Mouse (Mus musculus): Measurements from ENCODE around the gene Tmod2. TPM values are rescaled to one million over a fixed set of nuclear protein-coding genes. Genes with fewer than 3 reads are reported as not detected.
A peak's percentile ranks its signal among the peaks of the same experiment; 100 is the strongest.

Gene Tmod2
- polyA plus RNA-seq, 1 experiment from 2014 or later = 11.9 TPM

DNA sequence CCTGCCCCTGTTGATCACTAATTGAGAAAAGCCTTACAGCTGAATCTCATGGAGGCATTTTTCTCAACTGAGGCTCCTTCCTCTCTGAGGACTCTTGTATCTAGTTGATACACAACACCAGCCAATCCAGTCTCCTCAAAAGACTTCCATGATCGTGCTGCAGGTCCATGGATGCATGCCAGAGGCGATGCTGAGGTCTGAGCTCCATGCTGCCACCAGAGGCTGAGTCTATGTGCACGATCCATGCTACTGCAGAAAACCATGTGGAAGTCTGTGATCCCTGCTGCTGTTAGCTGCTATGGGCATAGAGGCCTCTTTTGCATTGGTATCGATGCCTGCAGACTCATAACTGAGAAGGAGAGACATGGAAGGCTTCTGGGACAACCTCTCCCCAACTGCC lies 23.1 kb upstream of the Tmod2 start:
- no peak for ATAC-seq (ENCODE audit: low FRiP score, low TSS enrichment)

DNA sequence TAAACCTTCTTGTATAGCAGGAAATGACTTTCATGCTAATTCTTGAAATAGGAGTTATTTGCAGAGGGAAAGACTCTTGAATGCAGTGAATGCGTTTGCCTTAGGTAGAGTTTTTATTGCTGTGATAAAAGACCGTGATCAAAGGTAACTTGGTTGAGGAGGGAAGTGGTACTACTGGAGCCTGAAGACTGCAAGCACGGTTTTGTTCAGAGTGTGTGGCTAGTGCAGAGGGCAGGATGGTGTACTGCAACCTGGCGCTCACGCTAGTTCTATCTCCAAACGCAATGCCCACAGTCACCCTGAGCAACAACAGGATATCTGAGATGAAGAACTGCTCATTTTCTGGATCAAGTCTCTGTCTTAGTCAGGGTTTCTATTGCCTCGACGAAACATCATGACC lies 22.5 kb upstream of the Tmod2 start:
- H3K4me2 ChIP-seq (replicated peaks; ENCODE audit: low read depth) = no peak overlapping the region
- TF ChIP-seq CTCF (IDR thresholded peaks at IDR 0.05; ENCODE audit: low read depth) = no peak
- no peaks in the 10 kb centered on the region for H3K36me3 ChIP-seq (ENCODE audit: control insufficient read depth, insufficient read depth, low read length)
- no peaks in the 10 kb centered on the region for H3K9me3 ChIP-seq (ENCODE audit: control insufficient read depth, low read length)
- no peaks in the 10 kb centered on the region for H3K4me1 ChIP-seq (replicated peaks; ENCODE audit: control insufficient read depth, insufficient read depth)
- WGBS = 86% methylated on average over 8 of the region's 8 CpGs
- H3K27me3 ChIP-seq (ENCODE audit: control insufficient read depth, insufficient read depth, low read length) = no peaks in the 10 kb centered on the region
- no peak overlapping the region for H3K4me3 ChIP-seq (ENCODE audit: low read depth, low read length)
- DNase-seq (ENCODE audit: low spot score) (no peak), ATAC-seq (ENCODE audit: low FRiP score, low TSS enrichment) (no peak)
- H3K9ac ChIP-seq (ENCODE audit: low read length) = no peak overlapping the region
- H3K27ac ChIP-seq (replicated peaks) = no peak overlapping the region

More for the DNA sequence above, 23.1 kb upstream of the Tmod2 start:
- 75% methylated on average over 4 of the region's 4 CpGs for WGBS
- no peak for DNase-seq (ENCODE audit: low spot score)
- Histone ChIP-seq H3K27me3 (ENCODE audit: control insufficient read depth, insufficient read depth, low read length) (no peaks in the 10 kb centered on the region), H3K36me3 (ENCODE audit: control insufficient read depth, insufficient read depth, low read length) (no peaks in the 10 kb centered on the region), H3K9me3 (ENCODE audit: control insufficient read depth, low read length) (no peaks in the 10 kb centered on the region), H3K4me2 (replicated peaks; ENCODE audit: low read depth) (no peak overlapping the region), H3K9ac (ENCODE audit: low read length) (no peak overlapping the region), H3K4me3 (ENCODE audit: low read depth, low read length) (no peak overlapping the region), H3K4me1 (replicated peaks; ENCODE audit: control insufficient read depth, insufficient read depth) (no peaks in the 10 kb centered on the region), H3K27ac (replicated peaks) (no peak overlapping the region)
- no peak for TF ChIP-seq CTCF (IDR thresholded peaks at IDR 0.05; ENCODE audit: low read depth)
- no peak for TF ChIP-seq EP300 (optimal IDR thresholded peaks at IDR 0.05)

DNA sequence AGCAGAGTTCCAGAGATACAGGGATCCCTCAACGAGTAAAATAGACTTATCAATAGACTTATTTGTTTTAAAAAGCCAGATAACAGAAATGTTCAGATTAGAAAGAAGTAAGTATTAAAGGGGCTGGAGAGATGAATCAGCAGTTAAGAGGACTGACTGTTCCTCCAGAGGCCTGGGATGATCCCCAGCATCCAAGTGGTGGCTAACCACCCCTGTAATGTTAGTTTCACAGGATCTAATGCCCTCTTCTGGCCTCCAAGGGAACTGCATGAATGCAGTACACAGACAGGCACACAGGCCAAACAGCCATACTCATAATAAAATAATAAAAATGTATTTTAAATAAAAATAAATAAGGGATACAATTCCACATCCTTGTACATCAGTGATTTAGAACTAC lies 21.8 kb upstream of the Tmod2 start:
- no peaks in the 10 kb centered on the region for H3K9me3 ChIP-seq (ENCODE audit: control insufficient read depth, low read length)
- H3K9ac ChIP-seq (ENCODE audit: low read length) = no peak overlapping the region
- H3K4me1 ChIP-seq (replicated peaks; ENCODE audit: control insufficient read depth, insufficient read depth) = no peaks in the 10 kb centered on the region
- DNase-seq (ENCODE audit: low spot score) (peak; percentile 38), ATAC-seq (ENCODE audit: low FRiP score, low TSS enrichment) (no peak)
- 46% methylated on average over 1 of the region's 1 CpGs for WGBS
- no peaks in the 10 kb centered on the region for H3K36me3 ChIP-seq (ENCODE audit: control insufficient read depth, insufficient read depth, low read length)
- H3K27ac ChIP-seq (replicated peaks) = no peak overlapping the region
- no peak overlapping the region for H3K4me3 ChIP-seq (ENCODE audit: low read depth, low read length)
- H3K4me2 ChIP-seq (replicated peaks; ENCODE audit: low read depth) = no peak overlapping the region
- TF ChIP-seq EP300 (optimal IDR thresholded peaks at IDR 0.05) (no peak), CTCF (IDR thresholded peaks at IDR 0.05; ENCODE audit: low read depth) (peak; percentile 73)
- H3K27me3 ChIP-seq (ENCODE audit: control insufficient read depth, insufficient read depth, low read length) = no peaks in the 10 kb centered on the region

DNA sequence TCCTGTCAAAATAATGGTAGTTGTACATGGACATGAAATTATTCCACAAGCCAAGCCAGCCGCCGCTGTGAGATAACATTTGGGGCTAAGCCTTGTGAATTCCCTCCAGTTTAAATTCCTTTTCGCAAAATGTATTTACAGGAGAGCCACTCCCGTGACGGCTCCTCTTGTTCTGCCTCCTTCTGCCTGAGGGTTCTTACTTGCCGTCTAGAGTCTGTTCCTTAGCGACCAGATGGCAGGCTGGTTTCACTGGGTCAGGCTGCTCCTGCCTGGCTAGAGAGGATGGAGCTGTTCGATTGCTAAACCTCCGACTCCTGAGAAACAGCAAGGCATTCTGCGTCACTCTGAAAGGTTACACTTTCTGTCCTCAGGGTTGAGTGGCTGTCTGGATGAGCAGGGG lies 21.0 kb upstream of the Tmod2 start:
- ATAC-seq (ENCODE audit: low FRiP score, low TSS enrichment) (no peak), DNase-seq (ENCODE audit: low spot score) (no peak)
- TF ChIP-seq CTCF (IDR thresholded peaks at IDR 0.05; ENCODE audit: low read depth) = no peak
- TF ChIP-seq EP300 (optimal IDR thresholded peaks at IDR 0.05) = no peak
- Histone ChIP-seq H3K4me1 (replicated peaks; ENCODE audit: control insufficient read depth, insufficient read depth) (no peaks in the 10 kb centered on the region), H3K4me3 (ENCODE audit: low read depth, low read length) (no peak overlapping the region), H3K9ac (ENCODE audit: low read length) (no peak overlapping the region), H3K4me2 (replicated peaks; ENCODE audit: low read depth) (no peak overlapping the region), H3K27ac (replicated peaks) (no peak overlapping the region), H3K9me3 (ENCODE audit: control insufficient read depth, low read length) (no peaks in the 10 kb centered on the region), H3K36me3 (ENCODE audit: control insufficient read depth, insufficient read depth, low read length) (no peaks in the 10 kb centered on the region), H3K27me3 (ENCODE audit: control insufficient read depth, insufficient read depth, low read length) (no peaks in the 10 kb centered on the region)
- 28% methylated on average over 10 of the region's 10 CpGs for WGBS

DNA sequence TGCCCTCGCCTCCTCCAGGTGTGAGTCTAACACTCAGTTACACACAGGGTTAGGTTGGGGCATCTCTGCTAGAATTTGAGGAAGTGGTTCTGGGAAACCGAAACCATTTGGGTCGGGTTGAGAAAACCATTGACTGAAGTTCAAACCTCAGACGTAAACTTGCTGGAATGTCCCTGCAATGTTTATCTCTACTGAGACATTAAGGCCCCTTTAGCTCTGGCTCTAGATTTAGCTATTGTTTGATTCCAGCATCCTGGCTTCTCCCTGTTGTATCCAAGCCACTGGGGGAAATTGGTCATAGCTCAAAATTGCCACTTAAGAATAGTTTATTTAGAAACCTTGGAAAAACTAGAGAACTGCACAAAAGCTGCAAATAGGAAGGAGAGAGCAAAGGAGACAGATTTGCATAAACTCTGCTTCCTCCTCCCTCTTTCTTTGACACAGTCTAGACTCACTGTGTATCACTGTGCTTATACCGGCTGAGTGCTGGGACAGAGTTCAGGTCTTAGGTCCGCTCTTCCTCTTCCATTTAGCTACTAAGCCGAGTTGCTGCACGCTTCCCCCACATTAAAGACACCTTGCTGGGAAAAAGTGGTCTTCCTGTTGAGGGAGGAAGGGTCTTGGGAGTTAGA lies 19.8 kb upstream of the Tmod2 start:
- no peaks in the 10 kb centered on the region for H3K4me1 ChIP-seq (replicated peaks; ENCODE audit: control insufficient read depth, insufficient read depth)
- H3K4me2 ChIP-seq (replicated peaks; ENCODE audit: low read depth) = no peak overlapping the region
- H3K9me3 ChIP-seq (ENCODE audit: control insufficient read depth, low read length) = no peaks in the 10 kb centered on the region
- H3K9ac ChIP-seq (ENCODE audit: low read length) = no peak overlapping the region
- peak overlapping the region; percentile 65 for H3K27ac ChIP-seq (replicated peaks)
- H3K4me3 ChIP-seq (ENCODE audit: low read depth, low read length) = no peak overlapping the region
- no peak for TF ChIP-seq CTCF (IDR thresholded peaks at IDR 0.05; ENCODE audit: low read depth)
- TF ChIP-seq EP300 (optimal IDR thresholded peaks at IDR 0.05) = no peak
- DNase-seq (ENCODE audit: low spot score) = no peak
- H3K36me3 ChIP-seq (ENCODE audit: control insufficient read depth, insufficient read depth, low read length) = no peaks in the 10 kb centered on the region
- WGBS = 57% methylated on average over 8 of the region's 8 CpGs
- no peaks in the 10 kb centered on the region for H3K27me3 ChIP-seq (ENCODE audit: control insufficient read depth, insufficient read depth, low read length)
- ATAC-seq (ENCODE audit: low FRiP score, low TSS enrichment) = no peak

DNA sequence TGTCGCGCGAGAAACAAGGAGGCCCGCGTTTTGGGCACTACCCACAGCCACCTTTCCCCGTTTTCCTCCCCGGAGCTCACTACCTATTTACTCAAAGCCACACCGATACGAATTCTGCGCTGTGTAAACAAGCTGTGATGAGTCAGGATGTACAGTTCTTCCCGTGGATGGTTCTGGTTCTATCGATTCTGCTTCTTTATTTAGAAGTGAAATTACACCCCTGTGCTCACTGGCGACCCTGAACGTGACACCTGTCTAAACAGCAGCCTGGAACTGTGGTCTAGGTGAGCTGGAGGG lies 15.1 kb upstream of the Tmod2 start:
- DNase-seq (ENCODE audit: low spot score) (no peak), ATAC-seq (ENCODE audit: low FRiP score, low TSS enrichment) (no peak)
- Histone ChIP-seq H3K9ac (ENCODE audit: low read length) (peak overlapping the region; percentile 92), H3K4me2 (replicated peaks; ENCODE audit: low read depth) (peak overlapping the region; percentile 86), H3K4me1 (replicated peaks; ENCODE audit: control insufficient read depth, insufficient read depth) (no peaks in the 10 kb centered on the region), H3K4me3 (ENCODE audit: low read depth, low read length) (peak overlapping the region; percentile 76), H3K27me3 (ENCODE audit: control insufficient read depth, insufficient read depth, low read length) (no peaks in the 10 kb centered on the region), H3K27ac (replicated peaks) (peak overlapping the region; percentile 86), H3K36me3 (ENCODE audit: control insufficient read depth, insufficient read depth, low read length) (no peaks in the 10 kb centered on the region), H3K9me3 (ENCODE audit: control insufficient read depth, low read length) (no peaks in the 10 kb centered on the region)
- TF ChIP-seq CTCF (IDR thresholded peaks at IDR 0.05; ENCODE audit: low read depth) = no peak
- no peak for TF ChIP-seq EP300 (optimal IDR thresholded peaks at IDR 0.05)
- 1% methylated on average over 14 of the region's 14 CpGs for WGBS

Measured in stomach, postnatal 0 days (tissue).